Mouse (Mus musculus): ENCODE data around the gene Prr12.
A peak's percentile ranks its signal among the peaks of the same experiment; 100 is the strongest.

The Prr12 gene

GRCm38 (mm10) chr7:45077829-45078228, 25.1 kb upstream of the Prr12 start:
- no peak for DNase-seq (ENCODE audit: low spot score in 2 of 2)

- DNase-seq (ENCODE audit: low spot score in 2 of 2): no peak
These were observed 24.6 kb upstream of the Prr12 start for GRCm38 (mm10) chr7:45077322-45077721.

DNA sequence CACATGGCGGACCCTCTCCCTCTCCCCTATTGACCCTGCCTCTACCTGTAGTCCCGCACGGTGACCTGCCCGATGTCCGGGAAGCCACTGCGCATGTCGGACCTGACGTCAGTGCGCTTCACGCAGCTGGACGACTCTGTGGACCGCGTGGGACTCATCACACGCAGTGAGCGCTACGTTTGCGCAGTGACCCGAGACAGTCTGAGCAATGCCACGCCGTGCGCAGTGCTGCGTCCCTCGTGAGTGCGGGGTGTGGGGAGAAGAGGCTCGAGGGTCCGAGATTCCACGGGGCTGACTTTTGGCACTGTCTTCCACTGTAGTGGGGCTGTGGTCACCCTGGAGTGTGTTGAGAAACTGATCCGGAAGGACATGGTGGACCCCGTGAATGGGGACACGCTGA, 23.8 kb upstream of the Prr12 start:
- no peak for DNase-seq (ENCODE audit: low spot score in 2 of 2)

GRCm38 (mm10) chr7:45075405-45075804, 22.7 kb upstream of the Prr12 start:
- DNase-seq (ENCODE audit: low spot score in 2 of 2): no peak

- DNase-seq (ENCODE audit: low spot score in 2 of 2): no peak
These were observed 21.3 kb upstream of the Prr12 start for GRCm38 (mm10) chr7:45073949-45074348.

DNA sequence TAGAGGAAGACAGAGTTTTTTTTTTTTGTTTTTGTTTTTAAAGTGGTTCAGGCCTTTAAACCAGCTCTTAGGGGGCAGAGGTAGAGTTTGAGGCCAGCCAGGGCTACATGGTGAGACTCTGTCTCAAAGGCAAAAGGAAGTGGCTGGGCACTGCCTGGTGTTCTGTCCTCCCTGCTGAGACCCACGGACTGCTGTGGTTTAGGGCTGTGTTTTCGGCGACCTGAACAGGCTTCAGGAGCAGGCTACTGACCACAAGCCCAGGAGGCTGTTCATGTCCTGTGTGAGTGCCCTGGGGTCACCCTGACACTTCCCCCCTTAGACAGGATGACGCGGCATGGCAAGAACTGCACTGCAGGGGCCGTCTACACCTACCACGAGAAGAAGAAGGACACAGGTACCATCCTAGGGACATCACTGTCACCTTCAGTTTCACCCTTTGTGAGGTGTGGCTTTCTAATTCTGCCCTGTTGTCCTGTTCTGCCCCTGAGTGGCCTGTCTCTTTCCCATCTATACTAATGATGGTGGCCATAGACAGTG, 20.6 kb upstream of the Prr12 start:
- no peak for DNase-seq (ENCODE audit: low spot score in 2 of 2)

- DNase-seq (ENCODE audit: low spot score in 2 of 2): no peak
These were observed 19.5 kb upstream of the Prr12 start for GRCm38 (mm10) chr7:45072230-45072629.

DNA sequence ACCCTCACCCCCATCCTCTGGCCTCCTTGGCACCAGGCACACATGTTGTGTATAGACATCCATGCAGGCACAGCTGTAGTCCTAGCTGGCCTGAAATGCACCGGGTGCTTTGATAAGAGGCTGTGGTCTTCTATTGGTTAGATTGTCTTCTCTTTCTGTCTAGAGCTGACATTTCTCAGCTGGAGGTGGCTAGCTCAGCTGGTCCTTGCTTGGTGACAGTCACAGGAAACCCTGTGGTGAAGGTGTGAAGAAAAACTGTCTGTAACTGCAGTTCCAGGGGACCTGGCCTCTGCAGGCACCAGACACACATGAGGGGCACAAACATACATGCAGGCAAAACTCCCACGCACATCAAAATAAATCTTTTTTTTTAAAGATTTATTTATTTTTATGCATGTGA, 17.0 kb upstream of the Prr12 start:
- DNase-seq (ENCODE audit: low spot score in 2 of 2): no peak

DNA sequence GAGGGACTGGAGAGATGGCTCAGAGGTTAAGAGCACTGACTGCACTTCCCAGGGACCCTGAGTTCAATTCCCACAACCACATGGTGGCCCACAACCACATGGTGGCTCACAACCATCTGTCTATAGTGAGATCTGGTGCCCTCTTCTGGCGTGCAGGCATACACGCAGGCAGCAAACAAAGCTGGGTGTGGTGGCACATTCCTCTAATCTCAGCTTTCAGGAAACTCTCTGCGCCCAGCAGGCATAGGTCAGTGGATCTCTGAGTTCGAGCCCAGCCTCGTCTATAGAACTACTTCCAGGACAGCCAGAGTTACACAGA, 15.3 kb upstream of the Prr12 start:
- DNase-seq (ENCODE audit: low spot score in 2 of 2): no peak

GRCm38 (mm10) chr7:45067190-45067999, 14.7 kb upstream of the Prr12 start:
- DNase-seq (ENCODE audit: low spot score in 2 of 2): no peak

GRCm38 (mm10) chr7:45062239-45062835, 9.7 kb upstream of the Prr12 start, which contains the start of the genes Nosip and Prrg2:
Gene Nosip (plus strand): TSS chr7:45062429.
Gene Prrg2 (minus strand): TSS chr7:45062677.
- DNase-seq (ENCODE audit: low spot score in 2 of 2): peak; percentile 91 to 92

- no peak for DNase-seq (ENCODE audit: low spot score in 2 of 2)
These were observed 8.9 kb upstream of the Prr12 start for GRCm38 (mm10) chr7:45061532-45062075.

- no peak for DNase-seq (ENCODE audit: low spot score in 2 of 2)
These were observed 8.0 kb upstream of the Prr12 start for GRCm38 (mm10) chr7:45060632-45061122.

- DNase-seq (ENCODE audit: low spot score in 2 of 2): no peak
These were observed 6.2 kb upstream of the Prr12 start for GRCm38 (mm10) chr7:45058607-45059571.

DNA sequence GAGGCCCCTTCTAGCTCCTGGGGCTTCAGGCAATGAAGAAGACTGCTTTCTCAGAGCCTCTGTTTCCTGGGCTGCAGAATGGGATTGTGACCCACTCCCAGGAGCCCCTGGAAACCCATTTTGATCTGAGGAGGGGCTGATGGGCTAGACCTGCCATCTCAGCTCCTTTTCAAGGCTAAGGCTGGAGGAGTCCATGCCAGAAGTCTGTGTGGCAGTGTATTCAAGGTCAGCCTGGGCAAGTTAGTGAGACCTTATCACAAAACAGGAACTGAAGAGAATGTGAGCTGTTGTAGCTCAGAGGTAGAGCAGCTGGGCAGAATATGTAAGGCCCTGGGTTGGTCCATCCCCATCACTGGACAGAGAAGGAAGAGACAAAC, 4.3 kb upstream of the Prr12 start:
- DNase-seq (ENCODE audit: low spot score in 2 of 2): no peak

DNA sequence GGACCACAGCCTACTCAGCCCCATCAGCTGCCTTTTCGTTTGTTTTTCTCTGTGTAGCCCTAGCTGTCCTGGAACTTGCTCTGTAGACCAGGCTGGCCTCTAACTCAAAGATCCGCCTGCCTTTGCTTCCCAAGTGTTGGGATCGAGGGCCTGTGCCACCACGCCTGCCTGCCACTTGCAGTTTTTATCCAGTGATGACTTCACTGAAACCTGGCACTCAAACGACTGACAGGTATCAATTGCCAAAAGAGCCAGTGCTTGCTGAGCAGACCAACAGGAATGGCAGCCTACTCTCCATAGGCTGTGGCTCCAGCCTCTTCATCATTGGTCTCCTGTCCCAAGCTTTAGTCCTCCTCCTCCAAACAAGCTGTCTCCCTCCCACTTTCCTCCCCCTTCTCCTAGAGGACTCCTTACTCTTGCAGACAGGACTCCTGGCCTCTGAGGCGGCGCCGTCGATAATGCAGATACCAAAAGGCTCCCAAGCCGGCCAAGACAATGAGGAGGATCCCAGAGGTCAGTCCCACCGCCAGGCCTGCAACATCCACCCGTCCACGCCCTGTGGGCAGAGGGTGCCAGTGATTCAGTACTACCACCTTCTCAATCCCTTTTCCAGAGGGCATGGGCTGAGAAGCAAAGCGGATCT, 3.8 kb upstream of the Prr12 start:
- no peak for DNase-seq (ENCODE audit: low spot score in 2 of 2)

DNA sequence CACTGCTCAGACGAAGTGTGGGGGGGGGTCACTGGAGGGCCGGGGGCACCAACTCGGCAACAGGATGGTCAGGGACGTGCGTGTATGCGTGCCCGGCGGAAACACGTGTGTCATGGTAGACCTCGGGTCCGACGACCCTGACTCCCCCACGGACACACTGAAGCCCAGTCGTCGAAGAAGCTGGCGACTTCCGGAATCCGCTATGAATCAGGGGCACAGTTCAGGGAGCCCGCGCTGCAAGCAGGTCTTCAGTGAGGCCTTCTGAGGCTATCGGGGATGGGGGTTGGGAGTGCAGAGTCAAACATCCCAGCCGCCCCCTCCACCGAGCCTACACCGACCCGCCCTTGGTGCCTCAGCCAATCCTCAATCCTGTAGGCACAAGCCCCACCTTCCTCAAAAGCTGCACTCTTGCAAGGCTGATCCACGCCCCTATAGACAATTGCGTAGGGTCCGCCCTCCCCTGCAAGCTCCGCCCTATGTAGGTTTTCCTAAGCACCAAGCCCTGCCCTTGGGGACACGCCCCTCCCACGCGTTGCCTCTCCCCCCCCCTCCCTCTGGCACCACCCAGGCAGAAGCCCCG, 1.3 kb upstream of the Prr12 start:
- peak; percentile 91 to 96 for DNase-seq (ENCODE audit: low spot score in 2 of 2)

GRCm38 (mm10) chr7:45053117-45053930, 643 bp upstream of the Prr12 start:
- peak; percentile 73 to 74 for DNase-seq (ENCODE audit: low spot score in 2 of 2)

GRCm38 (mm10) chr7:45052181-45052861, 360 bp downstream of the Prr12 start:
- peak; percentile 53 to 57 for DNase-seq (ENCODE audit: low spot score in 2 of 2)

Measured in frontal cortex, postnatal 10 days (tissue).